Mouse (Mus musculus): ENCODE results near the gene Gm16867. TPM values are rescaled to one million over a fixed set of nuclear protein-coding genes. Genes with fewer than 3 reads are reported as not detected.
A peak's percentile ranks its signal among the peaks of the same experiment; 100 is the strongest.
"Not testable (repeated sequence)": the region's sequence is repeated elsewhere in the genome, so short reads cannot be mapped to it uniquely, and the experiment has no call there.

Gene Gm16867
- polyA plus RNA-seq, 1 experiment from 2014 or later, result not detected

DNA sequence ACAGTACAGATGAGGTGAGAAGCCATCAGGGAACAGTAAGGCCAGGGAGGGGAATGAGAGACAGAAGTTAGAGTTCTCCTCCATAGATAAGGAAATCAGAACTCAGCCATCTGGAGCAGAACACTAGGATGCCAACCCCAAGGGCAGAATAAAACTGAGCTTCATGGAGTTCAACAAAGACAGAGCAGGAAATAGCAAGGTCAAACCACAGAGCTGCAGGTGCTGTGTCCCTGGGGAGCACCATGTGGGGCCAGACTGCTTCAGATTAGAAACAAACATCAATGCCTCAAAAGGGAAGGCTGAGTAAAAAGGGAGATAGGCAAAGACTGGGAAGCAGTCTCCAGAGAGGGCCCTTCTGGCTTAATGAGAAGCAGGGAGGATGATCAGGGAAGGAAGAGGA is 6.9 kb downstream of the Gm16867 start:
- H3K27me3 ChIP-seq; H3K9me3 ChIP-seq (replicated peaks); H3K36me3 ChIP-seq; H3K9ac ChIP-seq; ATAC-seq (replicated peaks; ENCODE audit: low FRiP score); H3K27ac ChIP-seq; H3K4me2 ChIP-seq; H3K4me1 ChIP-seq; H3K4me3 ChIP-seq (replicated peaks): not testable (repeated sequence)

DNA sequence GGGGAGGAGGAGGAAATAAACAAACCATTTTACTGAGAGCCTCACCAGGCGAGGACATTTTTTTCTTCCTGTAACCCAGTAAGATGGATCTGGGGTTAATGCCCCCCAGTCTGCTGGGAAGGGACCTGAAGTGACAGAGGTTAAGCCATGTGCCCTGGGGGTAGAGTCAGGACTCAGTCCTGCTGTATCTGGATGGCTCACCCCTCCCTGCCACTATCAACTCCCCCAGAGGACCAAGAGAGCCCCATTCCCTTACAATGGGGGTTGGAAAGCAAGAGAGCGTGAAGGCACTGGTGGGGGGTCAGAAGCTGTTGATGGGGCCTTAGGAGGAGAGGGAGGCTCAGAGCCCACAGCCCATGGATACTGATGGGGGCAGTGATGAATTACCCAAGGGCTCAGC is 8.2 kb downstream of the Gm16867 start:
- H3K4me1 ChIP-seq; H3K4me2 ChIP-seq; H3K4me3 ChIP-seq (replicated peaks); ATAC-seq (replicated peaks; ENCODE audit: low FRiP score); H3K9me3 ChIP-seq (replicated peaks); H3K27ac ChIP-seq; H3K9ac ChIP-seq; H3K36me3 ChIP-seq; H3K27me3 ChIP-seq: not testable (repeated sequence)
- WGBS, result no CpG with 5 or more reads among the region's 2 CpGs

GRCm38 (mm10) chr14:69494522-69494921 is 8.6 kb downstream of the Gm16867 start:
- not testable (repeated sequence) for H3K4me3 ChIP-seq (replicated peaks); H3K4me1 ChIP-seq; H3K9me3 ChIP-seq (replicated peaks); H3K9ac ChIP-seq; H3K27me3 ChIP-seq; H3K4me2 ChIP-seq; H3K27ac ChIP-seq; H3K36me3 ChIP-seq
- WGBS, result no CpG with 5 or more reads among the region's 3 CpGs
- ATAC-seq (replicated peaks; ENCODE audit: low FRiP score), result 0 out of 2 replicates have a peak, but pooled peaks have one; percentile 33

DNA sequence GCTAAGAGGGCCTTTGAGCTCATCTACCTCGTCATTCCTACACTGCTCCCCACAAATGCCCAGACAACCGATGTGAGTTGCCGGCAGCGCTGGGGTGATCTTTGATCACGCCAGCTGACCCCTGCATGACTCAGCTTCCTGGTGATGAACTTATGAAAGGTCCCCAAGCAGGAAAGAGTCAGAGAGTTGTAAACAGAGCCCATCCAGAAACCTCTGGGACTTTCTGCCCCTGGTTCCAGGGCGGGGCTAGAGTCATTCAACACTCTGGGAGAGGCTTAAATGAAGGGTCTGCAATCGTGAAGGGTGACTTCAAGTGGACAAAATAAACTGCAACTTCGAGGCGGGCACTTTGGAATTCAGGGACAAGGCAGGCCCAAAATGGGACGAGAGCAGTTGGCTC is 15.2 kb downstream of the Gm16867 start:
- not testable (repeated sequence) for H3K36me3 ChIP-seq; H3K4me2 ChIP-seq; H3K9ac ChIP-seq; H3K4me1 ChIP-seq; ATAC-seq (replicated peaks; ENCODE audit: low FRiP score); H3K27me3 ChIP-seq; H3K4me3 ChIP-seq (replicated peaks); H3K9me3 ChIP-seq (replicated peaks); H3K27ac ChIP-seq
- no CpG with 5 or more reads among the region's 10 CpGs for WGBS

DNA sequence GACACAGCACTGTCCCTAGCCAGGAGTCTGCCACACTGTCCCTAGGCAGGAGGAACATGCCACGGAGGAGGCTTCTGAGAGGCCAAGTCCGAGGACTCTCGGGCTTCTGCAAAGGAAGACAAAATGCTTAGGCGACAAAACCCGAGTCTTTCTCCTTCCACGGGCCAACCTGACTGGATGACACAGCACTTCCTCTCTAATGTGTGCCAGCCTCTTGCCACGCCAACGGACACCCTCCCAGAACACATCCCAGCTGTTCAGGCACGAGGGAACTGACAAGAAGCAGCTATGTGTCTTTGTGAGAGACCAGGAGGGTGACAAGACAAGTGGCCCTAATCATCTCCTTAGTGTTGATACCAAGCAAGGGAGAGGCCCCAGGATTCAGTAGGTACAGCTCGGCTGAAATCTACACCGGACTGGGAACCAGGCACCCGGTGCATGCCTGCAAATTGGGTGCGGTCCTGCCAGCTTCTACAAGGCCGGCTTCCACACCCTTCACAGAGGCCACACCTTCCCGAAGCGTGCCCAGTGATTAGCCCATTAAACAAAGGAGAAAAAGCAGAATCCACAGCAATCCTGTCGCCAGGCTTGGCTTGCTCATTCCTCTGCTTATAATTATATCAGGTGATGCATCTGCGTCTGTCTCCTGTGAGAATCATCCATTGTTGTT is 17.6 kb downstream of the Gm16867 start:
- not testable (repeated sequence) for H3K36me3 ChIP-seq; H3K4me3 ChIP-seq (replicated peaks); H3K4me2 ChIP-seq; H3K9ac ChIP-seq; ATAC-seq (replicated peaks; ENCODE audit: low FRiP score); H3K27ac ChIP-seq; H3K27me3 ChIP-seq; H3K9me3 ChIP-seq (replicated peaks); H3K4me1 ChIP-seq
- no CpG with 5 or more reads among the region's 18 CpGs for WGBS

GRCm38 (mm10) chr14:69473941-69474646 is 29.1 kb downstream of the Gm16867 start:
- peak; percentile 79 for ATAC-seq (replicated peaks; ENCODE audit: low FRiP score)
- H3K27ac ChIP-seq; H3K4me2 ChIP-seq; H3K36me3 ChIP-seq; H3K4me3 ChIP-seq (replicated peaks); H3K4me1 ChIP-seq; H3K9me3 ChIP-seq (replicated peaks); H3K27me3 ChIP-seq; H3K9ac ChIP-seq: not testable (repeated sequence)
- no CpG with 5 or more reads among the region's 11 CpGs for WGBS

DNA sequence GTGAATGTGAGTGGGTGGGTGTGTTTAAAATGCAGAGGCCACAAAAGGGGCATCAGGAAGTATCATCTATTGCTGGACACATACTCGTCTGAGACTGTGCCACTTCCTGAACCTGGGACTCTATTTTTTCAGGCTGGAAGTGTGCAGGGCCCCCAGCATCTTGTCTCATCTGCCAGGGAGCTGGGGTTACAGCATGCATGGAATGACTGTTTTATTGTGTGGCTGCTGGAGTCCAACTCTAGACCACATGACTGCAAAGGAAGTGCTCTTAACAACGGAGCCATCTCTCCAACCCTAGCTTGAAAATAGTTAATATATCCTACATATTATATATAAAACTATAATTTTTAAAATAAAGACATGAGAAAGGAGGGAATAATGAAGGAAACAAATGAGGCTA is 29.8 kb downstream of the Gm16867 start:
- no CpG with 5 or more reads among the region's 2 CpGs for WGBS
- H3K4me1 ChIP-seq; ATAC-seq (replicated peaks; ENCODE audit: low FRiP score); H3K4me3 ChIP-seq (replicated peaks); H3K4me2 ChIP-seq; H3K9me3 ChIP-seq (replicated peaks); H3K36me3 ChIP-seq; H3K27me3 ChIP-seq; H3K27ac ChIP-seq; H3K9ac ChIP-seq: not testable (repeated sequence)

DNA sequence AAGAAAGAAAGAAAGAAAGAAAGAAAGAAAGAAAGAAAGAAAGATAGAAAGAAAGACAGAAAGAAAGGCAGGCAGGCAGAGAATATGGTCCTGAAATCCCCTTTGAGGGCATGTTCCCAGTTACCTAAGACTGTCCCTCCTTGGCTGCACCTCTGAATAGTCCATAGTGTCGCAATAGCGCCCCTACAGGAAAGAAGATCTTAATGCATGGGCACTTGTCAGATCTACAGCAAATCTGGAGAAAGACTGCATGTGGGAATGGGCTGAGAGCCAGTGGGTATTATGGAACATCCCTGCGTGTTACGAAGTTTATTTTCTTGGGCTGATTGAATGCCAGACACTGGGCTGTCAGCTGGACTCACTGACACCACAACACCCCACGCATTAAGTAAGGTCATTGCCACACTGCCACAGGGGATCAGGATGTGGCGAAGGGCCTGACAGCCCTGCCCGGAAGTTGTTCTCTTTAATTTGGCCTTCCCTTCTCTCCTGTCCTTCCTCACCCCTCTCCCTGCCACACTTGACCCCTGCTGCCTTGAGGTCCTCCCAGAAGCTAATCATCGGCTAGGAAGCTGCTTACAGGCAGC is 32.9 kb downstream of the Gm16867 start:
- no CpG with 5 or more reads among the region's 8 CpGs for WGBS
- H3K9me3 ChIP-seq (replicated peaks); H3K4me2 ChIP-seq; H3K9ac ChIP-seq; ATAC-seq (replicated peaks; ENCODE audit: low FRiP score); H3K4me1 ChIP-seq; H3K4me3 ChIP-seq (replicated peaks); H3K36me3 ChIP-seq; H3K27ac ChIP-seq; H3K27me3 ChIP-seq: not testable (repeated sequence)

DNA sequence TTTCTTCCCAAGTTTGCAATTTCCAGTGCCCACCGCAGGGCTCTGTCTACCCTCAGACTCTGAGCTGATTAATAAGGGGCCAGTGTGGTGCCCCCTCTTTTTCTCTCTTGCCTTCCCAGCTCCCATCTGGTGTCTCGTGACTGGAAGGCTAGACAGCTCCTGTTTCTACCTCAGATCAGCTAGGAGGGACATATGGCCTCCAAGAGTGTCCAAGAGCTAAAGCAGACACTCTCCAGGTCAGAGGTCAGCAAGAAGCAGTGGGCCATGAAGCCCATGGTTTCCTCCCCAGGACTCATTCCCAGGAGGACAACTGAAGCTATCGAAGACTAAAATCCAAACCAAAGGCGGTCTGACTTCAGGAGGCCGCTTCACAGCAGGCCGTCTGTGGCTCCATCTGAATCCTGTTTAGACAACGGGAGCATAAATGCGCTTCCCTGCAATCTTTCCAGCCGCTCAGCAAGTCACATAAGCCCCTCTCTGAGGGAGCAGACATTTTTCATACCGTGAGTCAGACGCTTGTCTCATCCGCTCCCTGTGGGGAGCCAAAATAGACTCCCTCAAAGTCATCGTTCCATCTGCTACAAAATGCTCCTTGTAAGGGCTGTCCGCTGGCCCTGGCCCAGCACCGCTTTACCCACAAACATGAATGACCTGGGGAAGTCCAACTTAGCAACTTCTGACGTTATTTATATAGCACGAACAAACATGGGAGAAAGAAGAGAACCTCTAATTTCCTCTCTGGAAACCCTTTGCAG is 35.4 kb downstream of the Gm16867 start:
- H3K9me3 ChIP-seq (replicated peaks); H3K27me3 ChIP-seq; H3K36me3 ChIP-seq; H3K4me3 ChIP-seq (replicated peaks); H3K4me2 ChIP-seq; H3K9ac ChIP-seq; H3K27ac ChIP-seq; H3K4me1 ChIP-seq: not testable (repeated sequence)
- ATAC-seq (replicated peaks; ENCODE audit: low FRiP score), result peak; percentile 70
- WGBS, result no CpG with 5 or more reads among the region's 17 CpGs

DNA sequence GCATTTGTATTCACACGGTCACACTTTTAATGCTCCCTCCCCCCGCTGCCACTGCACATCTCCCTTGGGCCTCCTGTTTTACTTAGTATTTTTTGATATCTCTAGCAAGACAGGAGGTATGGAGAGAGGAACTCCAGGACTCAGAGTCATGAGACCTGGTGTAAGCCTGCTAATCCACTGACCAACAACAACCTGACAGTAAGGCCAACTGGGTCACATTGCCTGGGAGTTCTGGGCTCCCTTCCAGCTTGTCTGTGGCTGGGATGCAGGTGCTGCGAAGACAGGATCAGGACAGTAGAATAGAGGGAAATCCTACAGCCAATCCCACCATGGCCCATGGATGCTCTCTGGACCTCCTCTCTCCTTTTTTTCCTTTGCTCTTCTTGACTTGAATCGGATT is 38.7 kb downstream of the Gm16867 start:
- H3K27ac ChIP-seq; ATAC-seq (replicated peaks; ENCODE audit: low FRiP score); H3K27me3 ChIP-seq; H3K36me3 ChIP-seq; H3K4me1 ChIP-seq; H3K4me3 ChIP-seq (replicated peaks); H3K9me3 ChIP-seq (replicated peaks); H3K9ac ChIP-seq; H3K4me2 ChIP-seq: not testable (repeated sequence)
- WGBS, result no CpG with 5 or more reads among the region's 4 CpGs

DNA sequence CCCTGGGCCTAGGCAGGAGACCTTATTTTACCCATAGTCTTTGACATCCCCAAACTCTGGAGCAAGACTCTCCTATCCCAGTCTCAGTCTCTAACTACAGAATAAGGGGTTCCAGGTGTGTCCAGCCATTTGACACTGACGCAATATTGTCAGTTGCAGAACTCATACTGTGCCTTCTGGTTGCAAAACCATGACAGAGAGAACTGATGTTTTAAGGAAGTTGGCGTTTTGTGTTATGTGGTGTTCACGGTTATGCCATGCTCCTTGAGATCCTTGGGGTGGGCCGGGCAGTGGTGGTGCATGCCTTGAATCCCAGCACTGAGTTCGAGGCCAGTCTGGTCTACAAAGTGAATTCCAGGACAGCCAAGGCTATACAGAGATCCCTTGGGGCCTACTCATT is 45.5 kb downstream of the Gm16867 start:
- not testable (repeated sequence) for H3K27ac ChIP-seq; H3K4me2 ChIP-seq; H3K9ac ChIP-seq; H3K4me1 ChIP-seq; H3K36me3 ChIP-seq; ATAC-seq (replicated peaks; ENCODE audit: low FRiP score); H3K9me3 ChIP-seq (replicated peaks); H3K27me3 ChIP-seq; H3K4me3 ChIP-seq (replicated peaks)
- WGBS, result no CpG with 5 or more reads among the region's 5 CpGs

GRCm38 (mm10) chr14:69454640-69455039 is 48.5 kb downstream of the Gm16867 start:
- not testable (repeated sequence) for H3K4me2 ChIP-seq; H3K9ac ChIP-seq; H3K36me3 ChIP-seq; H3K27me3 ChIP-seq; H3K9me3 ChIP-seq (replicated peaks); H3K4me1 ChIP-seq; H3K27ac ChIP-seq; ATAC-seq (replicated peaks; ENCODE audit: low FRiP score); H3K4me3 ChIP-seq (replicated peaks)
- no CpG with 5 or more reads among the region's 9 CpGs for WGBS
